Mouse (Mus musculus) CH12.LX (cell line): ENCODE data around the gene Cdc42bpa. TPM values are rescaled to one million over a fixed set of nuclear protein-coding genes. Genes with fewer than 3 reads are reported as not detected.

ENCODE experiments used
- DNase-seq: peaks from one replicate; pipeline ENCODE4 v3.0.0-alpha.2; 2013; ENCODE audit errors: extremely low read depth
- H3K27ac ChIP-seq: 2 replicates; pipeline ENCODE4 v1.5.1; 2012; ENCODE audit warnings: low read depth, mild to moderate bottlenecking, control low read depth, moderate library complexity; ENCODE audit not compliant: insufficient read depth
- H3K27me3 ChIP-seq: replicated peaks from 2 replicates; pipeline ENCODE3; 2012; ENCODE audit warnings: inconsistent platforms
- H3K36me3 ChIP-seq, 2 experiments: replicated peaks in 1 of 2; 2 replicates each; pipeline versions ENCODE3 to v1.6.1; 2012; ENCODE audit warnings: inconsistent platforms in 1 of 2, low read length in 1 of 2, mild to moderate bottlenecking in 1 of 2, mixed read lengths in 1 of 2, moderate library complexity in 1 of 2; ENCODE audit not compliant: control insufficient read depth in 1 of 2, insufficient read depth in 1 of 2
- H3K4me1 ChIP-seq, 2 experiments: 2 replicates each; pipeline ENCODE4 v1.6.1; 2012; ENCODE audit warnings: inconsistent platforms in 1 of 2, moderate library complexity in 1 of 2; ENCODE audit not compliant: insufficient read depth in 2 of 2, control insufficient read depth in 1 of 2
- H3K4me2 ChIP-seq: 2 replicates; pipeline ENCODE4 v1.6.1; 2012; ENCODE audit warnings: low read depth, mild to moderate bottlenecking, control low read depth; ENCODE audit not compliant: poor library complexity, insufficient read depth, severe bottlenecking
- H3K4me3 ChIP-seq, 3 experiments: fragments of 150-350 bp in 1 of 3; sonication (generic) in 1 of 3; replicated peaks in 1 of 3; 2 replicates each; pipeline versions ENCODE3 to v1.5.1; 2011 to 2012; ENCODE audit warnings: low read depth in 2 of 3, low read length in 2 of 3, mild to moderate bottlenecking in 2 of 3, moderate library complexity in 2 of 3, control low read depth in 1 of 3, improper control_type of control experiment in 1 of 3, inconsistent platforms in 1 of 3, mixed read lengths in 1 of 3; ENCODE audit not compliant: poor library complexity in 1 of 3
- H3K79me2 ChIP-seq: replicated peaks from 2 replicates; pipeline ENCODE4 v1.6.1; 2012; ENCODE audit warnings: mild to moderate bottlenecking, moderate library complexity; ENCODE audit not compliant: control insufficient read depth, poor library complexity, insufficient read depth, severe bottlenecking; ENCODE audit errors: extremely low read depth
- H3K9ac ChIP-seq: 2 replicates; pipeline ENCODE4 v1.6.1; 2012; ENCODE audit warnings: low read depth, mild to moderate bottlenecking, control low read depth, moderate library complexity; ENCODE audit not compliant: insufficient read depth
- H3K9me3 ChIP-seq: replicated peaks from 2 replicates; pipeline ENCODE3; 2012; ENCODE audit warnings: low read length, inconsistent platforms, mixed read lengths
- BHLHE40 ChIP-seq: IDR thresholded peaks from 2 replicates; pipeline ENCODE4 v1.6.1; 2011; ENCODE audit warnings: mild to moderate bottlenecking, low read depth, low read length, improper control_type of control experiment
- CHD1 ChIP-seq: IDR thresholded peaks from 2 replicates; pipeline ENCODE4 v1.6.1; 2012; ENCODE audit warnings: low read depth, low read length, improper control_type of control experiment, inconsistent platforms
- CTCF ChIP-seq, 2 experiments: IDR thresholded peaks in 1 of 2; conservative IDR thresholded peaks in 1 of 2; 2 replicates each; pipeline ENCODE4 v1.5.1; 2011 to 2012; ENCODE audit warnings: low read depth in 2 of 2, low read length in 2 of 2, improper control_type of control experiment in 1 of 2, inconsistent platforms in 1 of 2, mild to moderate bottlenecking in 1 of 2, moderate library complexity in 1 of 2
- E2F4 ChIP-seq: IDR thresholded peaks from 2 replicates; pipeline ENCODE4 v1.6.1; 2011; ENCODE audit warnings: low read depth, low read length, improper control_type of control experiment; ENCODE audit not compliant: insufficient replicate concordance
- ELF1 ChIP-seq: IDR thresholded peaks from 2 replicates; pipeline ENCODE4 v1.6.1; 2014; ENCODE audit warnings: low read depth, mild to moderate bottlenecking, inconsistent platforms, low read length, improper control_type of control experiment
- EP300 ChIP-seq: IDR thresholded peaks from 2 replicates; pipeline ENCODE4 v1.6.1; 2011; ENCODE audit warnings: low read length, improper control_type of control experiment
- GABPA ChIP-seq: IDR thresholded peaks from 2 replicates; pipeline ENCODE4 v1.6.1; 2012; ENCODE audit warnings: low read depth, low read length, improper control_type of control experiment, inconsistent platforms; ENCODE audit not compliant: insufficient replicate concordance
- HCFC1 ChIP-seq: IDR thresholded peaks from 2 replicates; pipeline ENCODE4 v1.6.1; 2012; ENCODE audit warnings: low read depth, mild to moderate bottlenecking, inconsistent platforms, low read length, improper control_type of control experiment
- IRF4 ChIP-seq: IDR thresholded peaks from 2 replicates; pipeline ENCODE4 v1.6.1; 2014; ENCODE audit warnings: low read depth, mild to moderate bottlenecking, inconsistent platforms, low read length, improper control_type of control experiment
- JUND ChIP-seq: conservative IDR thresholded peaks from 2 replicates; pipeline ENCODE4 v1.6.1; 2011; ENCODE audit warnings: low read depth, low read length, improper control_type of control experiment
- MAFK ChIP-seq: IDR thresholded peaks from 2 replicates; pipeline ENCODE4 v1.6.1; 2011; ENCODE audit warnings: low read length, improper control_type of control experiment; ENCODE audit not compliant: insufficient replicate concordance
- MAZ ChIP-seq: IDR thresholded peaks from 2 replicates; pipeline ENCODE4 v1.6.1; 2012; ENCODE audit warnings: low read depth, mild to moderate bottlenecking, inconsistent platforms, low read length, improper control_type of control experiment, moderate library complexity
- MEF2A ChIP-seq: IDR thresholded peaks from 2 replicates; pipeline ENCODE4 v1.6.1; 2014; ENCODE audit warnings: low read depth, mild to moderate bottlenecking, inconsistent platforms, low read length, improper control_type of control experiment, borderline replicate concordance
- MXI1 ChIP-seq: IDR thresholded peaks from 2 replicates; pipeline ENCODE4 v1.6.1; 2011; ENCODE audit warnings: mild to moderate bottlenecking, low read depth, low read length, improper control_type of control experiment
- NRF1 ChIP-seq: IDR thresholded peaks from 2 replicates; pipeline ENCODE4 v1.6.1; 2014; ENCODE audit warnings: low read depth, mild to moderate bottlenecking, inconsistent platforms, low read length, improper control_type of control experiment, moderate library complexity
- PAX5 ChIP-seq: IDR thresholded peaks from 2 replicates; pipeline ENCODE4 v1.6.1; 2012; ENCODE audit warnings: low read length, inconsistent platforms, mixed read lengths
- RAD21 ChIP-seq: IDR thresholded peaks from 2 replicates; pipeline ENCODE4 v1.6.1; 2011; ENCODE audit warnings: low read depth, mild to moderate bottlenecking, low read length, improper control_type of control experiment, moderate library complexity
- SIN3A ChIP-seq: IDR thresholded peaks from 2 replicates; pipeline ENCODE4 v1.6.1; 2012; ENCODE audit warnings: low read length, improper control_type of control experiment, inconsistent platforms
- TCF12 ChIP-seq: IDR thresholded peaks from 2 replicates; pipeline ENCODE4 v1.6.1; 2014; ENCODE audit warnings: low read depth, mild to moderate bottlenecking, inconsistent platforms, low read length, improper control_type of control experiment
- UBTF ChIP-seq: IDR thresholded peaks from 2 replicates; pipeline ENCODE4 v1.6.1; 2012; ENCODE audit warnings: low read depth, mild to moderate bottlenecking, inconsistent platforms, low read length, improper control_type of control experiment, moderate library complexity
- ZKSCAN1 ChIP-seq: IDR thresholded peaks from 2 replicates; pipeline ENCODE4 v1.6.1; 2012; ENCODE audit warnings: low read depth, inconsistent platforms, low read length, improper control_type of control experiment, borderline replicate concordance
- dilution Hi-C: fragments of 300-500 bp; cut with MboI; formaldehyde crosslinking; loops from 2 replicates; pipeline ENCODE4 v1.14.3; 2020; ENCODE audit warnings: low sequenced_read_pairs; ENCODE audit not compliant: extremely low pct_unique_long_range_greater_than_20kb, extremely low pct_ligation_motif_present
- in situ Hi-C: fragments of 300-500 bp; cut with MboI; formaldehyde crosslinking; loops from 3 replicates; pipeline ENCODE4 v1.14.3; 2019; ENCODE audit warnings: low sequenced_read_pairs, low pct_ligation_motif_present, low pct_unique_long_range_greater_than_20kb, mixed read lengths
- polyA plus RNA-seq: library from polyadenylated mRNA; unstranded; fragments of >175 nt; gene quantifications from 2 replicates; pipeline ENCODE4 v1.2.1, GENCODE M21; 2012; ENCODE audit warnings: low read depth; ENCODE audit not compliant: insufficient read length
- total RNA-seq, 2 experiments: library from RNA; depleted of rRNA; stranded (reverse); fragments of 300-350 nt in 1 of 2; fragments of >200 nt in 1 of 2; gene quantifications; 2 replicates each; pipeline ENCODE4 v1.2.3; 2012 to 2014

Gene Cdc42bpa
- total and polyA plus RNA-seq, 3 experiments, result 5.3 to 9.0 (median 5.6) TPM

DNA sequence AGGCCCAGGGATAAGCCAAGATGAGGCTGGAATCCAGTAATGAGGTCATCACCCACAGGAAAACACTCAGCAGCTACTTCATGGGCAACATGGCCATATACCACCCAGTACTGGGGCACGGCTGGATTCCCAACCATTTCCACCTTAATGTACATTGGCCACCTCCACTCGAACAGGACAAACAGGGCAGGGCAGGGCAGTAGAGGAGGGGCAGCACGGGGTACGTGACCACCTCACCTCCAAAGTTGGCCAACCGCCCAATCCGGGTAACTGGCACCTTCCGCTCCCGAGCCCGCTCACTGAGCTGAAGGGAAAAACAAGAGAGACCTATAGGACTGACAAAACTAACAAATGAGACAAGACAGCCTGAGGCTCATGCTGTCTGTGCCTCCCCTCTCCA lies 218.1 kb downstream of the Cdc42bpa start:
- Histone ChIP-seq H3K4me3 (no peak overlapping the region), H3K27ac (peak overlapping the region; percentile 1; the same call in 1 of the 2 replicates), H3K9ac (no peak overlapping the region), H3K36me3 (peaks cover 85 to 98% of the 10 kb centered on the region in 2 experiments), H3K4me2 (no peak overlapping the region), H3K79me2 (peaks cover 49% of the 10 kb centered on the region), H3K27me3 (no peaks in the 10 kb centered on the region), H3K4me1 (peaks cover 30 to 78% of the 10 kb centered on the region in 2 experiments), H3K9me3 (no peaks in the 10 kb centered on the region)
- in situ Hi-C loops (loop anchor here (5.0 kb wide), 1 partner anchor 39 kb away; no protein-coding TSS in a partner anchor), dilution Hi-C loops (no loop called here)
- DNase-seq, result no peak
- TF ChIP-seq CTCF (conservative IDR thresholded peaks at IDR 0.05 in 1 of 2, IDR thresholded peaks at IDR 0.05 in 1 of 2; ENCODE audit: low read depth in 2 of 2, low read length in 2 of 2) (no peak), ZKSCAN1 (no peak), HCFC1 (no peak), MAFK (no peak), BHLHE40 (no peak), MAZ (no peak), JUND (no peak), TCF12 (no peak), EP300 (no peak), GABPA (no peak), CHD1 (no peak), RAD21 (no peak), ELF1 (no peak), E2F4 (no peak), PAX5 (no peak), NRF1 (no peak)

DNA sequence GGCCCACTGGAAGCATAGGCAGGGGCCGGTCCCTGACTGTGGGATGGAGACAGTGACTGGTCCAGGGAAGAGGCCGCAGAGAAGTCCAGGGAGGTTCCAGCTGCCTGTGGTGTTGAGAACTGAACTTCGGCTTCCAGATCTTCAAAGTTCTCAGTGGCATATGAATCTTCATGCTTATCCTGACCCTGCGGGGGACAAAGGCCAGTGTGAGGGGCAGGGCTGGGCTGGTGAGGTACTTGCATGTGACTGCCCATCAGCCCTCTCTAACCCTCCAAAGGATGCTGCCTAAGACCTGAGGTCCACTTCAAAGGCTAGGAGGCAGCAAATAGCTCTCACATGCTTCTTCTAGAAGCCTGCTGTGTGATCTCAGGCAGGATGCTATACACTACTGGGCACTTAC lies 218.8 kb downstream of the Cdc42bpa start:
- H3K27ac ChIP-seq, result no peak overlapping the region
- DNase-seq, result no peak
- no peak overlapping the region for H3K9ac ChIP-seq
- peaks cover 56% of the 10 kb centered on the region for H3K79me2 ChIP-seq
- H3K4me2 ChIP-seq, result no peak overlapping the region
- TF ChIP-seq UBTF (no peak), MXI1 (no peak), SIN3A (no peak), MEF2A (no peak), IRF4 (no peak)
- peaks cover 30 to 86% of the 10 kb centered on the region in 2 experiments for H3K4me1 ChIP-seq
- peaks cover 84 to 98% of the 10 kb centered on the region in 2 experiments for H3K36me3 ChIP-seq
- no peaks in the 10 kb centered on the region for H3K9me3 ChIP-seq
- dilution Hi-C loops, result no loop called here
- no peak overlapping the region for H3K4me3 ChIP-seq
- no peaks in the 10 kb centered on the region for H3K27me3 ChIP-seq
- in situ Hi-C loops, result loop anchor here (5.0 kb wide), 1 partner anchor 38 kb away; no protein-coding TSS in a partner anchor
